Mouse (Mus musculus): Measurements from ENCODE around the gene Fxyd3. TPM values are rescaled to one million over a fixed set of nuclear protein-coding genes. Genes with fewer than 3 reads are reported as not detected.

The Fxyd3 gene
- total RNA-seq, 2 experiments from 2014 or later: 1.2 TPM; not detected in 1

DNA sequence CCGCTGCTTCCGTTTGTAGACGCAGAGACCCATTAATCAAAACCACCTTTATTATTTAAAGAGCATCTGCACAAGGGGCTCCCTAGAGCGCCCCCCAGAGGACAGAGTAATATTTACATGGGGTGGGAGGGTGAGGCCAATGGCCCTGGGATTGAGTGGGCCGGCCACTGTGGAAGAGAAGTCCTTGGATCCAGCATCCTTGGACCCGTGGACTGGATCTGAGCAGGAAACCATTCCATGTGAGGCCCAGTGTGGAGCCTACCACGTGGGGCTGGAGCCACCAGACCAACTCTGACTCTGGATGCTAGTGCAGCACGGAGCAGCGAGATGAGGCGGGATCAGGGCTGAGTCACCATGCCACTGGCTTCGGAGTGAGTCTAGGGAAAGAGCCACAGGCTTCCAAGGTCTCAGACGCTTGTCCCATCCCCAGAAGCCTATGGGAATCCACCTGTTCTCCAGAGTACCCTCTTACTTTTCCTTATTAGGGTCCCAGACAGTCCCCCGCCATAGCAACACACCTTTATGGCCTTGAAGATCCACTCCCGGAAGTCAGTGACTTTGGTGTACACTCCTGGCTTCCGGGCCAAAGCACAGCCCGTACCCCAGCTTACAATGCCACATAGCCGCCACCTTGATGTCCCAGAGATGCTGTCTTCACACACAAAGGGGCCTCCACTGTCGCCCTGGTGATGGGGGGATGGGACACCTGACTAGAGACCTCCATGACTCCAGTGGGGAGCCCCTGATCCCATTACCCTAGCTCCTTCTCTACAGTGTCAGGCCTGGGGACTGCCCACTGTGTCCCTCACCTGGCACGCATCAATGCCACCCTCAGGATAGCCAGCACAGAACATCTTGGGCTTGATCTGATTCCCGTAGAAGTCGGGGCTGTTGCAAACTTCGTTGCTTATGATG is 22.4 kb upstream of the Fxyd3 start:
- DNase-seq (ENCODE audit: low spot score in 2 of 2): no peak

DNA sequence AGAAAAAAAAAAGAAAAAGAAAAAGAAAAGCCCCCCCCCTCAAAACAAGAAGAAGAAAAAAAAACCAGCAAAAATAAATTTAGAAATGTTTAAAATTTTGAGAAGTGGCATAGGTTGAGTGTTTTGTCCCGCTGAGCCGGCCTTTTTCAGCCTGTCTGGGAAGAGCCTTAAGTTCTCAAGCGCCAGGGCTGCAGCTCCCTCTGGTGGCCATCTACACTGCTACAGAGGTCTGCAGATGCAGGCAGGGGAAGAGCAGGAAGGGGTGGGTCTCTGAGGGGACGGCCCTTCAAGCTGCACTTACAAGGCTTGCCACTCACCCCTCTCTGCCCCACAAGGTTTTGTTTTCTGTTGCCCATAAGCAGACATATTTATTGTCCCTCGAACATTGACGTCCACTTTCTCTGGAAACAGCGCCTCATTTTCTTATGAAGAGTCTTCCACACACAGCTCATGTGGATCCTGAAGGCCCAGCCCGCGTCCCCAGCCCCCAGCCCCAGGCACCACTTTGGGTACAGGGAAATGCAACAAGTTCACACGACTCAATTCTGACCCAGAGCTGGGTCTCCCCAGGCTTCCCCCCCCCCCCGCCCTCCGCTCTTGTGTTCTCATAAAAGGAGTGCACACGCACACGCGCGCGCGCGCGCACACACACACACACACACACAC is 21.2 kb upstream of the Fxyd3 start:
- peak; percentile 92 to 95 for DNase-seq (ENCODE audit: low spot score in 2 of 2)

DNA sequence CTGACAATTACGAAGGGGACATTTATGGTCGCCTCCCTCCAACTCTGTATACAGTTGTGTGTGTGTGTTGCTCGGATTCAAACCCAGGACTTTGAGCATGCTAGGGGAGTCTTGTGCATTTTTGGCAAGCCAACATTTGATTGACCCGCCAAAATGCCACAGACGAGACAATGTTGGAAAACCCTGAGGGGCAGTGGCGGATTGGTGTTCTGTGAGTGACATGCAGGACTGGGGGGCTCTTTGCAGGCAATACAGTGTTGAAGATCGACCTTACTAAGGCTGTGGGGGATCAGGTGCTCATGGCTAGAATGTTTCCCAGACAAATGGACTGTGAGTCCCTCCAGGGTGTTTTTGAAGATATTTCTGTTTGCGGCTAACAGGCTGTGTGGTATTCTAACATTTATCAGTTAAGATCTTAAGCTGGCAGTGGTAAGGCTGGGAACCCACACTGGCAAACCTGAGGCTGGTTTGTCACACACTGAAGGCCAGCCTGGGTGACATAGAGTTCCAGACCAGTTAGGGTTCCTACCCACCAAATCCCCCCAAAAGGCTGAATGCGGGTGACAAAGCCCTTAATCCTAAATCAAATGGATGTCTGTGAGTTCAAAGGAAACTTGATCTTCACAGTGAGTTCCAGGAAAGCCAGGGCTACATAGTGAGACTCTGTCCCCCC is 20.5 kb upstream of the Fxyd3 start:
- no peak for DNase-seq (ENCODE audit: low spot score in 2 of 2)

DNA sequence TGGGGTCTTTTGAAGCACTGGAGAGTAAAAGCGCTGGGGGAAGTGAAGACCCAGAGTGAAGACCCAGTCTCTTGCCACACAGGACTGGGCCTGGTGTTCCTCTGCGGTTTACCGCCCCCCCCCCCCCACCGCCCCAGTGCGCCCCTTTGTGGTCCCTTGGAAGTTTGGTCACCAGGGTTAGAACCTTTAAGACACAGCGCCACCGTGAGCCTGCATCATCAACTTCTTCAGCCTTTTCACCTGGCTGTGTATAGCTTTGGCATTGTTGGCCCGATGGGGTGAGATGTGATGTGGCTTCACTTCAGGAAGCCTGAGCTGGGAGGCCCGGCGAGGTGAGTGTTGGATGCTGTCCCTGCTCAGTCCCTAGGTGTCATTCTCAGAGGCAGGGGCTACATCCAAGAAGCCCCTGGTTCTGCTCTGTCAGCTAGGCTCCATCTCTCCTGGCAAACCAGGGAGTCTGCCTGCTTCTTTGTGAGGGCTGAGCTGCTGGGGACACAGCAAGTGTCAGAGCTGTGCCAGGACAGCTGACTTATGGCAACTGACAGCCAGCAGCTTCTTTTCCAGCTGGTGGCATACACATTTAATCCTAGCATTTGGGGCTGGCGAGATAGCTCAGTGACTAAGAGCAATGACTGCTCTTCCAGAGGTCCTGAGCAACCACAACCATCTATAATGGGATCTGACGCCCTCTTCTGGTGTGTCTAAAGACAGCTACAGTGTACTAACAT is 18.4 kb upstream of the Fxyd3 start:
- DNase-seq (ENCODE audit: low spot score in 2 of 2): no peak

DNA sequence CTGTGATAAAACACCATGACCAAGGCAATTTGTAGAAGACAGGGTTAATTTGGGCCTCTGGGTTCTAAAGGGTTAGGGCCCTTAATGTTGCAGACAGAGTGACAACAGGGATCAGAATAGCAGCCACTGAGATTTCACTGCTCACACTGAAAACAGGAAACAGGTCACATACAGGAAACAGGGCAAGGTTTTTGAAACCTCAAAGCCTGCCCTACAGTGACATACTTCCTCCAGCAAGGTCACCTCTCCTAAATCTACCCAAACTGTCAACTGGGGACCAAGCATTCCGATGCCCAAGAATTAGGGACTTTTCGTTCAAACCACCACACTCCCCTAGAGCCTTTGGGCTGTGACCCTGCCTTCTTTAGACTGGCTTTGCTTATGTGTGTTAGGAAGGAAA is 13.2 kb upstream of the Fxyd3 start:
- no peak for DNase-seq (ENCODE audit: low spot score in 2 of 2)

DNA sequence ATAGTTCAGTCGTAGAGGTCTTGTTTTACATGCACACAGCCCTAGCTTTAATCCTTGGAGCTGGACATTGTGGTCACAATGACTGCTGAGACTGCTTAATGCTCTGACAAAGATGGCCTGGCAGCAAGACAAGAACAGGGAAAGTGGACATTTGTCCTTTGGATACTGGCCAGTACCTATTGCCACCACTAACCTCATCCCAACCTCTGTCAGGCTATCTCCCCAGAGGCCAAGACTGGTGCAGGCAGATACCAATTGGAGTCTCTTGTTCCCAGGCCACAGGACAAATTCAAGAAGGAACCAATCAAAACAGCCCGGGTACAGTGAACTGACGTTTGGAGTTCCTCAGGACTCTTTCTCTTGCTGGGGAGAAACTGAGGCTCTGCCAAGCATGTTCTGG is 11.7 kb upstream of the Fxyd3 start:
- no peak for DNase-seq (ENCODE audit: low spot score in 2 of 2)

DNA sequence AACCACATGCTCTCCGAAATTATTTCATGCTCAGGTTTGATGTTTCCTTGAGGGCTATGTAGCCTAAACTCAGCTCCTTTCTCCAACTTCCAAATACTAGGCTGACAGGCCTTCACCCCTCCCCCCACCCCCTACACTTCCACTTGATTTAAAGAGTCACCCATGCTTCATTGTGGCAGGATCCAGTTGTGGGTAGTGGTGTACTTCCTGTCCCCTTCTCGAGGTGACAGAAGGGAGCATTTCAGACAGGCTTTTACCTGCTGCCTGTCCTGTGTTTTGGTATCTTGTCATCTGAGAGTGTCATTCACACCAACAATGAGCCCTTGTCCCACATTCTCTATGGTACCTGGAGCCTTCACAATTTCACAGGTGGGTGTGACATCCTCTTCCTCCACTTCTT is 10.8 kb upstream of the Fxyd3 start:
- no peak for DNase-seq (ENCODE audit: low spot score in 2 of 2)

DNA sequence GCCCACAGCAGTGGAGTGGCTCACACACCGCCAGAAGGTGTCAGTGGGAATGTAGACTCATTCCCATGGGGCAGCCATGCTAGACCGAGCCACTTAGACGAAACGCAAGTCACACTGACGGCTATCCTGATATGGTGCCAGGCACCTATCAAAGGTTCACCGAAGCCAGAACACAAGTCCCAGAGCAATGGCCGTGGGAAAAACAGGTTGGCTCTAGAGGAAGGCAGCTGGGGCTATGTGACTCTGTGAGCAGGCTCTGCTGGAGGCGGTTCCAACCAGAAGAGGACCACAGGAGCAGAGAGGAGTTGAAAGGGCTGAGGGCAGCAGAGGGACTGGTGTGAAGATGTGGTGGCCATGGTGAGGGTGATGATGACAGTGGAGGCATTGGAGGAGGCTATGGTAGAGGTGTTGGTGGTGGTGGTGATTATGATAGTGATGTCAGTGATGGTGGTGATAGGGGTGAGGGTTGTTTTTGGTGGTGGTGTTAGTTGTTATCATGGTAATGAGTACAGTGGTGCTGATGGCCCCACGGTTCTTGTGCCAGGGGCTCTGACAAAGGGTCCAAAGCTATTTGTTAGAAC is 9.8 kb upstream of the Fxyd3 start:
- DNase-seq (ENCODE audit: low spot score in 2 of 2): no peak

DNA sequence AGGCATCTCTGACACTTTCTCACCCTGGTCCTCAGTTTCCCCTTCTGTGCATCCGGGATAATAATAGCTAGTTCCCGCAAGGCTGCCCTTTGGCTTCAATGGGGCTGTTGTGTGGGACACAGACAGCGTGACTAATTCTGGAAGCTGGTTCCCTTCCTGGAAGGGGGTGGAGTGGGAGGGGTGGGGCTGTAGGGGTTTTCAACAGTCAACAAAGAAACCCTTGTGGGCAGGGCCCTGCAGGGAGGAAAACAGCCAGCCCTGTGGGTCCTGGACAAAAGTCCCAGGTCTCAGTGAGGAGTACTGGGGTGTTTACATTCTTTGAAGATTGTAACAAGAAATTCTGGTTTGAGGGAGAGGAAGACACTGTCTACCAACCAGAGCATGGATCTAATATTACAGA is 8.7 kb upstream of the Fxyd3 start:
- DNase-seq (ENCODE audit: low spot score in 2 of 2): peak; percentile 26 to 30

DNA sequence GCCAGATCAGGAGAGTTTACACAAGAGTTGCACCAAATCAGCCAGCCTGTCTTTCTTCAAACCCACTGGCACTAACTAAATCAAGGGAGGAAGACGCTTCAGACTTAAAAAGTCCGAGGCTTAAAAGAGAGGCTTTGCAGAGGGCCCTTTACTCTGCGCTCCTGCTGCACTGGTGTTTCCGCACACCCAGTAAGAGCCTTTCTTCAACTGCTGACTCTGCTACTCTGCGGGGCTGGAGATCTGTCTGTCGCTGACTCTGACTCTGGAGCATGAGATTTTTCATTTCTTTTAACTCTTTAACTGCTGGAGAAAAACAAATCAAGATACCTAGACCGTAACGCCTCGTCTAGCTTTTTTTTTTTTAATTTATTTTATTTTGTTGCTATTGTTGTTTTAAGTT is 7.6 kb upstream of the Fxyd3 start:
- no peak for DNase-seq (ENCODE audit: low spot score in 2 of 2)

DNA sequence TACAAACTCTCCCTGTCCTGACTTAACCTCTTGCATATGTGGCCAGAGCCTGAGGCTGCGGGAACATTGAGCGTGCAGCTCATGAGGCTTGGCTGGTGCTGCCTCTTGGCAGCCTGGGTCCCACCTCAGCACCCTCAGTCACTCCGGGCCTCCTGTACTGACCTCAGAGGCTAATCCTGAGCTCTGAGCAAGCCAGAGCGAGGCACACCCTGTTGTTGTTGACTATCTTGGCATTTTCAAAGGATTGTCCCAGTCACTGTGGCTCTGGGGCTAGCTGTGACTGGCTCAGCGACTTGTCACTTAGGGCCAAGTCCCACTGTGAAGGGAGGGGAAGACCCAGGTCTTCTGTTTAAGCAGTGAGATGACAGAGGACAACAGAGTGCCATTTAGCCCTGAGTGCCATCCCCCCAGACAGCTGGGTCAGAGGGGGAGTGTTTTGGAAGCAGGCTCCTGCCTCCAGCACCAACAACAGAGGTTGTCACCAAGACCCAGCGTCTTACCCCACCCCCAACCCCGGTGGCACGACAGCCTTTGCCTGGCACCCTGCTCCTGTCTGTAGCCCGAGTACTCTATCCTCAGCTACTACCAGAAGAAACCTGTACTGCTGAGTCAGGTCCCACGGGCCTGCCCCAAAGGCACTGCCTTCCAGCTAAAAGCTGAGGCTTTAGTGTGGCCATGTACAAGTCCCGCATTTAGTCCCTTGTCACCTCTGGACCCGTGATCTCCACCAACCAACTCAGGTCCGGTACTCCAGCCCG is 6.5 kb upstream of the Fxyd3 start:
- DNase-seq (ENCODE audit: low spot score in 2 of 2): peak in 1 of 2 experiments; percentile 28

DNA sequence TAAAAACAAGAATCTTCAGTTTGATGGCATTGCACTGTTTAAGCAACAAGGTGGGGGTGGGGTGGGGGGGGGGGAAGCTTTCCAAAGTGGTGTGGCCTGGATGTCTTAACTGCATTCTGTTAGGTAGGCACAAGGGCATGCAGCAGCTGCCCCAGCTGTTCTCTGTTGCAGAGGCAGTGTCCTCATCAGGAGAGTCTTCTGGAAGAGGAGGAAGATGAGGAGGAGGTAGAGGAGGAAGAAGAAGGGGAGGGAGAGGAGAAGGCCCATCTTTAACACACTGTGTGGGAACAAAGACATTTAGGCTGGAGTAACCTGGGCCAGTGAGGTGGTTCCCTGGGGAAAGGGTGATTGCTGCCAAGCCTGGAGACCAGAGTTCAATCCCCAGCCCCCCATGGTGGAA is 5.6 kb upstream of the Fxyd3 start:
- DNase-seq (ENCODE audit: low spot score in 2 of 2): no peak

DNA sequence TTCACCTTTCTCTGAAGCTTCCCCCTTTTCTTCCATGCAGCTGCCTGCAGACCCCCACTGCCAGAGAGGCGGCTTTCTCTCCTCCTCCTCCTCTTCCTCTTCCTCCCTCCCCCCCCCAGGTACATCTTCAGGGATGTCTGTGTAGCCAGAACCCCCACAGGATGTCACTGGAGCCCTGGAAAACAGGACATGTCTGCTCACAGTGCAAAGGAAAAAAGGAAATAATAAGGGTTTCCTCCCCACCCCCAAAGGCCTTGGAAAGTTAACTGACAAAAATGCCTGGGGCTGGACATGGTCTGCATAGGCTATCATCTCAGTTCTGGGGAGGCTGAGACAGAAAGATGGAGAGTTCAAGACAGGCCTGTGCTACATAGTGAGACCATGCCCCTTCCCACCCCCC is 4.6 kb upstream of the Fxyd3 start:
- no peak for DNase-seq (ENCODE audit: low spot score in 2 of 2)

DNA sequence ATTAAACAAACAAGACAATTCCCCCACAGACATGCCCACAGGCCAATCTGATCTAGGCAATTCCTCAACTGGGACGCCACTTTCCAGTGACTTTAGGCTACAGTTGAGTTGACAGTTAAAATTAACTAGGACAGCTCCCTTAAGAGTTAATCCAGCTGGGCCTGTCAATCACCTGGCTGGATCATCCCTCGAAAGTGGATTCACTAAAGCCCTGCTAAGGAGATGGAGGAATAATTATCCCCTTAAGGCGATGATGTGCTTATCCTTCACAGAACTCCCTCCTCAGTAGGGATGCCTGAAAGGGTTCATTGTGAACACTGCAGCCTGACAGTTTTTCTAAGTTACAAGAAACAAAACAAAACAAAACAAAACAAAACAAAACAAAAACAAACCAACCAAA is 4.1 kb upstream of the Fxyd3 start:
- no peak for DNase-seq (ENCODE audit: low spot score in 2 of 2)

DNA sequence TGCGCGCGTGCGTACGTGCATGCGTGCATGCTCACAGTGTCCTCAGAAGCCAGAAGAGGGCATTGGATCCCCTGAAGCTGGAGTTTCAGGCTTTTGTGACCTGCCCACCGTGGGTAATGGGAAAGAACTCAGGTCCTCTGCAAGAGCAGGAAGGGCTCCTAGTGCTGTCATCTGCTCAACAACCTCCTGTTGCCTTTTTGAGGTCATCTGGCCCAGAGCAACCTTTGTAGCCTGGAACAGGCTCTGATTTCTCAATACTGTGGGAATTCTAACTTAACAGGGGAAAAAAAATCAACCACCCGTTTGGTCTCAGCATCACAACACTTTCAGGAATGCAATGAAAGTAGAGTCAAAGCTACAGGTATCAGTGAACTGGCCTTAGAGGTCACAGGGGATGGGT is 3.2 kb upstream of the Fxyd3 start:
- no peak for DNase-seq (ENCODE audit: low spot score in 2 of 2)

DNA sequence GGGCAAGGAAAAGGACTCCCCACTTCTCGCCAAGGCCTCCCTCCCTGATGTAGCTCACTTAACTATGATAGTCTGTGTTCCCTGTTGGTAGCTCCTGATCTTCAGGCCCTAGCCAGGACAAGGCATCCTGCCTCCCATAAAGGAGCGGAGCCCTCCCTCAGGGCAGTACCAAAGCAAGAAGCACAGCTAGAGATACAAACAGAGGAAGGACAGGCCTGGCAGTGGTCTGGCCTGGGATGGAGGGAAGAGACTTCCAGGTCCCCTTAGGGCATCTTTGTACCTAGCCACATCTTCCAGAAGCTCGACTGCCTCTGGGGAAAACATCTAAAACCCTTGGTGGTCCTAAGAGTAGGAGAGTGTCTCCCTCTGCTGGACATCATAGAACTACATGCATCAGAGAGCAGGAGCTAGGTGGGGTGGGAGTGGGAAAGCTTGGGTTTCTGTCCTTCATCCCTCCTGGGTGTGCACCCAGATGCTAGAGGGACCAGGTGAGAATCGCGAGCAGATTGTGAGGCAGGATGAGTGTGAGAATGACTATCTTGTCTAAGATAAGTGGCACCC is 1.5 kb upstream of the Fxyd3 start:
- DNase-seq (ENCODE audit: low spot score in 2 of 2): peak; percentile 61 to 73

DNA sequence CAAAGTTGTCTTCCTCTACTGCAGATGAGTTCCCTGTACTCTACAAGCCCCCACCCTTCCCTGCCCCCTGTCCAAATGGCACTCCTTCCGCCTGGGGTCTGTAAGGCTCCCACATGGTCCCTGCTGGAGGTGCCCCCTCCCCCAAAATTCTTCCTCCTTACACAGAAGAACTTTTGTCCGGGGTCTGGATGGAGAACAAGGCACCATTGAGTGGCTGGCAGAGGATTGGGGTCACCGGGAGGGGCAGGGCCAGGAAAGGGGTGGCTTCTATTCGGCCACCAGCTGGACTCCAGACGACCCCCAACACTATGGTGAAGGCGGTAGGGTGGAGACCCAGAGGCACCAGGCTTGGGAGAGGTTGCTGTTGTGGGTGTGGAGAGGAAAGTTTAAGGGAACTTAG is 966 bp upstream of the Fxyd3 start:
- DNase-seq (ENCODE audit: low spot score in 2 of 2): no peak

DNA sequence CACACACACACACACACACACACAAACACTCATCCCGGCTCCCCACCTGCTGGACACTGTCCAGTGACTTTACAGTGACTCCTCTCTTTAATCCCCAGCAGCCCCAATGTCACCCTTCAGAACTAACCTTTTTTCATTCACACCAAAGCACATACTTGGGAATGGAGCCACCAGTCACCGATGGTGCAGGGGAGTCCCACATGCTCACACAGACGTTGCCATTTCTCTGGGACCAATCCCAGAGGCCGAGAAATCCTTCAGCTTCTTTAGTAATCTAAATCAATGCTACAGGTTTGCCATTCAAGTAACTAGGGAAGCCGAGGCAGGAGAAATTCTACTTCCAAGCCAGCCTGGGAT is 1.8 kb downstream of the Fxyd3 start:
- DNase-seq (ENCODE audit: low spot score in 2 of 2): no peak

DNA sequence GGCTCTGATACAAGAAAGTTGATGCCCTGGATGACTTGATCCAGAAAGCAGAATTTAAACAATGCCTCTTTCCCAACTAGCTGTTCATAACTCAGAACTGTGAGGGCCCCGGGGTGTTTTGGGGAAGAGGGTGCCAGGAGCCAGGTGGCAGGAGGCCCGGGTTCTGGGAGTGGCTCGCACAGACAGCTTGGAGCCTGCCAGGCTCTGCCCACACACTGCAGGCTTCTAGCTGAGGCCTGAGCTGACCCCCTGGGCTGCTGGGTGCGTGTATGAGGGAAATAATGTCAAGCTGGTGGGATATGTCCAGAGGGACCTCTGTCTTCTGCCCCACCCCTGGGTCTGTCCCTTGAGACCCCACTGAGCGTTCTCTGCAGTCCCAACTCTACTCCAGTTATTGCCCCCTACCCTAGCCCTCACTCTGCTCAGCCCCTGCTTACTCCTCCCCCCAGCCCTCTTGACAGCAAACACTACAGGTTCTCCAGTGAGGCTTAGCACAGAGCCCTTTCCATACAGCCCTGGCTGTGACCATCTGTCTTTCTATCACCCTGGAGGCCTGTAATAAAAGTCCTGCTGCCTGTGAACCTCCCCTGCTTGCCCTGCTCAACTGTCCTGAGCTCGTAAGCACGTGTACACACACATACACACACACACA is 2.3 kb downstream of the Fxyd3 start:
- peak; percentile 26 to 39 for DNase-seq (ENCODE audit: low spot score in 2 of 2)

DNA sequence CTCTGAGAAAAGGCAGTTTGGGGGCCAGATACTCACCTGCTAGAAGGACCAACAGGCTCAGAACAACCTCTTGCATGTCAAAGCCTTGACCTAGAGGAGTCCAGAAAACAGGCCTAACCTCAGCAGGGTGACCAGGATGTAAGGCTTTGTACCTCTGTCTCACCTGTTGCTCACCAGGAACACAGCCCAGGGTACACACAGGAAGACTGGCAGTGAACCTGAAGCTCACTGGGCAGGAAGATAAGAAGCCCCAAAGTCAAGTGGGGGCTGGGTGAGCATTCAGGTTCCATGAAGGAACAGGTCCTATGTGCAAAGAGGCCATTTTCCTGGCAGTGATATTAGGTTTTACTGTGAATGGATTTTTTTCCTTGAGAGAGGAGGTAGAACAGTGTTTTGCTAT is 3.0 kb downstream of the Fxyd3 start:
- no peak for DNase-seq (ENCODE audit: low spot score in 2 of 2)

Data from left cerebral cortex, adult 18-20 months (tissue).